Mouse (Mus musculus) cerebellum, adult 2 months (tissue): ENCODE measurements at regions not wholly inside any gene's neighbourhood (a gene's known extent, or its start where the extent isn't known, plus 50 kb on each side); places are given as distances from the start of the nearest gene placed in this dataset.

Source experiments
- CTCF ChIP-seq: fragments of 200-500 bp; IDR thresholded peaks from 2 replicates; pipeline ENCODE4 v1.5.1; 2011; ENCODE audit warnings: low read depth, mild to moderate bottlenecking, control low read depth, low read length, moderate library complexity, borderline replicate concordance; ENCODE audit not compliant: insufficient read depth
- POLR2A ChIP-seq: fragments of 200-500 bp; IDR thresholded peaks from 2 replicates; pipeline ENCODE4 v1.6.1; 2011; ENCODE audit warnings: low read length, control low read depth, borderline replicate concordance; ENCODE audit not compliant: insufficient read depth

- TF ChIP-seq CTCF: no peak
- no peak for TF ChIP-seq POLR2A
Measured at GRCm38 (mm10) chr8:39923741-39924140, 751.1 kb upstream of the Adam24 start.
